Mouse (Mus musculus) heart, adult 18-20 months (tissue): ENCODE results near the gene Shisal1. TPM values are rescaled to one million over a fixed set of nuclear protein-coding genes. Genes with fewer than 3 reads are reported as not detected.

Experiments used
- DNase-seq, 2 experiments: peaks; one replicate each; pipeline ENCODE4 v3.0.0; 2021 to 2022; ENCODE audit warnings: mixed read lengths in 1 of 2
- long read RNA-seq, 2 experiments: library from polyadenylated mRNA; stranded (forward); transcript quantifications; one replicate each; pipeline ENCODE4 v2.0.0; 2021
- total RNA-seq, 2 experiments: library from RNA; stranded (reverse); gene quantifications; 2 replicates each; pipeline ENCODE4 v1.2.3; 2021

Shisal1 gene
- 1 to 10 TPM; 1.2 to 1.3 TPM for total RNA-seq
- long read RNA-seq, experiment 1, partial matches to known transcripts = 0 of 2 reads
- long read RNA-seq, experiment 1, other reads (novel, unspliced or antisense) = 2 of 2 reads
- long read RNA-seq, experiment 2 = 0 reads

GRCm38 (mm10) chr15:84446997-84447396, at the start of gene Shisal1:
TSS of gene Shisal1 (minus strand) at chr15:84447097.
- DNase-seq = no peak

GRCm38 (mm10) chr15:84490486-84490885, 43.6 kb upstream of the Shisal1 start:
- no peak for DNase-seq

GRCm38 (mm10) chr15:84484255-84484654, 37.4 kb upstream of the Shisal1 start:
- no peak for DNase-seq

- DNase-seq = peak in 1 of 2 experiments; percentile 7
These were observed 36.7 kb upstream of the Shisal1 start for GRCm38 (mm10) chr15:84483622-84484021.

- DNase-seq = no peak
These were observed 34.5 kb upstream of the Shisal1 start for GRCm38 (mm10) chr15:84481259-84481877.

GRCm38 (mm10) chr15:84469391-84469790, 22.5 kb upstream of the Shisal1 start:
- DNase-seq = peak in 1 of 2 experiments; percentile 42

- no peak for DNase-seq
These were observed 20.9 kb upstream of the Shisal1 start for GRCm38 (mm10) chr15:84467761-84468160.

GRCm38 (mm10) chr15:84466458-84467267, 19.8 kb upstream of the Shisal1 start:
- peak; percentile 47 to 63 for DNase-seq

GRCm38 (mm10) chr15:84461429-84461828, 14.5 kb upstream of the Shisal1 start:
- no peak for DNase-seq

GRCm38 (mm10) chr15:84458983-84459382, 12.1 kb upstream of the Shisal1 start:
- DNase-seq = no peak

GRCm38 (mm10) chr15:84455286-84455685, 8.4 kb upstream of the Shisal1 start:
- DNase-seq = no peak

GRCm38 (mm10) chr15:84453091-84453490, 6.2 kb upstream of the Shisal1 start:
- no peak for DNase-seq

- peak; percentile 47 to 64 for DNase-seq
These were observed 3.7 kb upstream of the Shisal1 start for GRCm38 (mm10) chr15:84450441-84451183.

- no peak for DNase-seq
These were observed 833 bp downstream of the Shisal1 start for GRCm38 (mm10) chr15:84445812-84446716.

GRCm38 (mm10) chr15:84444181-84444580, 2.7 kb downstream of the Shisal1 start:
- no peak for DNase-seq

- DNase-seq = no peak
These were observed 3.3 kb downstream of the Shisal1 start for GRCm38 (mm10) chr15:84443631-84444030.

GRCm38 (mm10) chr15:84441682-84442315, 5.1 kb downstream of the Shisal1 start:
- DNase-seq = peak; percentile 49 to 54

GRCm38 (mm10) chr15:84440820-84441219, 6.1 kb downstream of the Shisal1 start:
- no peak for DNase-seq

- DNase-seq = no peak
These were observed 13.2 kb downstream of the Shisal1 start for GRCm38 (mm10) chr15:84433586-84434185.

GRCm38 (mm10) chr15:84430482-84430881, 16.4 kb downstream of the Shisal1 start:
- peak; percentile 61 to 81 for DNase-seq

GRCm38 (mm10) chr15:84427624-84428023, 19.3 kb downstream of the Shisal1 start:
- peak; percentile 37 to 39 for DNase-seq
